Mouse (Mus musculus): Measurements from ENCODE around the gene Cdrt4.

DNA sequence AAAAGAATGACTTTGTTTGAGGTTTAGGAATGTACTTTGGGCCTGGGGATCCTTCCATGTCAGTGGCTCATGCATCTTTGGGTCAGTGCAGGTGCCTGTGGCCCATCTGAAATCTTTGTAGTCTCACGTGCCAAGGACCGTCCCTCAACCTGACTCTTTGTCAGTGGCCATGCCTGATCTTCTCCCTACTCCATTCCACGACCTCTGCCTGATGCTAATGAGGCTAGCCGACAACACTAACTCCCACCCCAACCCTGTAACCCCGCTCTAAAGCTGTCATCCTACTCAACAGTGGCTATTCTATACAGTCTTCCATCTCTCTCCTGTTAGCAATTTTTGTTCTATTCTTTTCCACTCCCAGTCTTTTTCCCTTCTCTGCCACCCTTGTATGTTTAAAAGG, 4.2 kb downstream of the Cdrt4 start:
- TF ChIP-seq CTCF (IDR thresholded peaks at IDR 0.05; ENCODE audit: control insufficient read depth, insufficient read depth, low read length) = no peak
- TF ChIP-seq POLR2A (IDR thresholded peaks at IDR 0.05; ENCODE audit: borderline replicate concordance, control insufficient read depth, low read depth, low read length) = no peak
